Mouse (Mus musculus) brown adipose tissue, adult 24 weeks (tissue): ENCODE results near the gene Gimap8. TPM values are rescaled to one million over a fixed set of nuclear protein-coding genes. Genes with fewer than 3 reads are reported as not detected.

Experiments used
- H3K27ac ChIP-seq: fragments of 200-500 bp; replicated peaks from 2 replicates; pipeline ENCODE4 v1.5.1; 2012; ENCODE audit warnings: low read depth, mild to moderate bottlenecking, low read length
- H3K4me1 ChIP-seq: fragments of 200-500 bp; 2 replicates; pipeline ENCODE4 v1.6.1; 2012; ENCODE audit warnings: low read length, mixed read lengths; ENCODE audit not compliant: control insufficient read depth, insufficient read depth, insufficient read length
- H3K4me3 ChIP-seq: fragments of 200-500 bp; 2 replicates; pipeline ENCODE4 v1.5.1; 2012; ENCODE audit warnings: low read depth, mild to moderate bottlenecking, low read length, moderate library complexity; ENCODE audit not compliant: insufficient read depth
- polyA plus RNA-seq: library from polyadenylated mRNA; stranded (reverse); fragments of >200 nt; gene quantifications from 2 replicates; pipeline ENCODE4 v1.2.4, GENCODE M21; 2012; ENCODE audit not compliant: missing spikeins, insufficient read depth, insufficient read length

The Gimap8 gene
- polyA plus RNA-seq, 1 experiment, result 3.4 TPM

GRCm38 (mm10) chr6:48700251-48701075 is 53.4 kb downstream of the Gimap8 start:
- peak overlapping the region; percentile 5; the same call in 1 of the 2 replicates for H3K4me3 ChIP-seq
- H3K4me1 ChIP-seq, result peaks cover 38% of the 10 kb centered on the region
- H3K27ac ChIP-seq, result peak overlapping the region; percentile 97

- Histone ChIP-seq H3K4me3 (no peak overlapping the region), H3K27ac (peak overlapping the region; percentile 90), H3K4me1 (peaks cover 37% of the 10 kb centered on the region)
Measured at GRCm38 (mm10) chr6:48702146-48702545, 55.1 kb downstream of the Gimap8 start.

- peaks cover 34% of the 10 kb centered on the region for H3K4me1 ChIP-seq
- no peak overlapping the region for H3K4me3 ChIP-seq
- H3K27ac ChIP-seq, result peak overlapping the region; percentile 90
Measured at GRCm38 (mm10) chr6:48702601-48703000, 55.6 kb downstream of the Gimap8 start.

- Histone ChIP-seq H3K4me3 (no peak overlapping the region), H3K4me1 (peaks cover 28% of the 10 kb centered on the region), H3K27ac (peak overlapping the region; percentile 98; the same call in 1 of the 2 replicates)
Measured at GRCm38 (mm10) chr6:48704146-48704545, 57.1 kb downstream of the Gimap8 start.

- Histone ChIP-seq H3K27ac (peak overlapping the region; percentile 98), H3K4me3 (peak overlapping the region; percentile 72), H3K4me1 (peaks cover 22% of the 10 kb centered on the region)
Measured at GRCm38 (mm10) chr6:48706130-48706529, 59.1 kb downstream of the Gimap8 start.

Other genes starting within 250 kb of the Gimap8 start
- gene Zfp467, start 201.4 kb upstream of the Gimap8 start, polyA plus RNA-seq, result 41.3 and 44.0 TPM in 2 replicates
- gene Sspo, start 199.0 kb upstream of the Gimap8 start, polyA plus RNA-seq, result 0.25 TPM in 1 of 2 replicates, not detected in the other
- 3.1 and 4.0 TPM in 2 replicates for gene Atp6v0e2, start 109.6 kb upstream of the Gimap8 start, polyA plus RNA-seq
- 9.1 and 22.4 TPM in 2 replicates for gene Lrrc61, start 92.4 kb upstream of the Gimap8 start, polyA plus RNA-seq
- 260 and 356 TPM in 2 replicates for gene Rarres2, start 74.4 kb upstream of the Gimap8 start, polyA plus RNA-seq
- not detected in 2 replicates for gene Gm45021, start 57.6 kb upstream of the Gimap8 start, polyA plus RNA-seq
- 14.1 and 17.4 TPM in 2 replicates for gene Repin1, start 53.4 kb upstream of the Gimap8 start, polyA plus RNA-seq
- not detected in 2 replicates for gene Gm44965, start 53.3 kb upstream of the Gimap8 start, polyA plus RNA-seq
- gene Zfp775, start 45.2 kb upstream of the Gimap8 start, polyA plus RNA-seq, result 1.2 and 2.3 TPM in 2 replicates
- gene AI854703, start 20.5 kb upstream of the Gimap8 start, polyA plus RNA-seq, result 2.3 and 2.9 TPM in 2 replicates
- gene Gimap9, start 28.9 kb downstream of the Gimap8 start, polyA plus RNA-seq, result 2.5 and 5.9 TPM in 2 replicates
- 13.3 and 27.1 TPM in 2 replicates for gene Gimap4, start 37.3 kb downstream of the Gimap8 start, polyA plus RNA-seq
- 27.2 and 40.0 TPM in 2 replicates for gene Gimap6, start 61.0 kb downstream of the Gimap8 start, polyA plus RNA-seq
- not detected in 2 replicates for gene Gm28053, start 71.4 kb downstream of the Gimap8 start, polyA plus RNA-seq
- not detected in 2 replicates for gene Gimap7, start 71.4 kb downstream of the Gimap8 start, polyA plus RNA-seq
- 2.0 and 3.2 TPM in 2 replicates for gene Gimap1, start 91.8 kb downstream of the Gimap8 start, polyA plus RNA-seq
- 2.2 and 2.5 TPM in 2 replicates for gene Gimap5, start 99.0 kb downstream of the Gimap8 start, polyA plus RNA-seq
- gene Gimap3, start 123.6 kb downstream of the Gimap8 start, polyA plus RNA-seq, result 0.75 and 0.79 TPM in 2 replicates
- 6.5 and 13.7 TPM in 2 replicates for gene Tmem176a, start 193.7 kb downstream of the Gimap8 start, polyA plus RNA-seq
- gene Tmem176b, start 194.3 kb downstream of the Gimap8 start, polyA plus RNA-seq, result 17.6 and 21.0 TPM in 2 replicates
- not detected in 2 replicates for gene Aoc1, start 225.7 kb downstream of the Gimap8 start, polyA plus RNA-seq